Mouse (Mus musculus) cerebellum, adult 2 months (tissue): Measurements from ENCODE around the gene Kat2b. TPM values are rescaled to one million over a fixed set of nuclear protein-coding genes. Genes with fewer than 3 reads are reported as not detected.

Experiments
- DNase-seq, 2 experiments: peaks; one replicate each; pipeline ENCODE4 v3.0.0; 2021
- H3K27ac ChIP-seq: fragments of 200-500 bp; 2 replicates; pipeline ENCODE4 v1.5.1; 2012; ENCODE audit warnings: low read length, control low read depth, inconsistent platforms; ENCODE audit not compliant: insufficient read depth
- H3K27me3 ChIP-seq: fragments of 200-500 bp; 2 replicates; pipeline ENCODE4 v1.6.1; 2012; ENCODE audit warnings: inconsistent platforms, mild to moderate bottlenecking, low read length, moderate library complexity; ENCODE audit not compliant: control insufficient read depth, insufficient read depth
- H3K4me1 ChIP-seq: fragments of 200-500 bp; 2 replicates; pipeline ENCODE4 v1.6.1; 2011; ENCODE audit warnings: low read length; ENCODE audit not compliant: control insufficient read depth, insufficient read depth
- H3K4me3 ChIP-seq: fragments of 200-500 bp; replicated peaks from 2 replicates; pipeline ENCODE3; 2011; ENCODE audit warnings: mild to moderate bottlenecking, low read depth, low read length, control low read depth; ENCODE audit not compliant: insufficient read depth
- CTCF ChIP-seq: fragments of 200-500 bp; IDR thresholded peaks from 2 replicates; pipeline ENCODE4 v1.5.1; 2011; ENCODE audit warnings: low read depth, mild to moderate bottlenecking, control low read depth, low read length, moderate library complexity, borderline replicate concordance; ENCODE audit not compliant: insufficient read depth
- POLR2A ChIP-seq: fragments of 200-500 bp; IDR thresholded peaks from 2 replicates; pipeline ENCODE4 v1.6.1; 2011; ENCODE audit warnings: low read length, control low read depth, borderline replicate concordance; ENCODE audit not compliant: insufficient read depth
- WGBS: fragments of 180-500 bp; shearing (Covaris S2); methylation state at CpG from one replicate; pipeline ENCODE4 v1.1.7; 2018; 5-methylcytosine and 5-hydroxymethylcytosine counted together
- polyA plus RNA-seq: library from polyadenylated mRNA; depleted of rRNA; stranded (reverse); fragments of >200 nt; gene quantifications from 2 replicates; pipeline ENCODE4 v1.2.3, GENCODE M21; 2012

The Kat2b gene
- polyA plus RNA-seq, 1 experiment: 40.5 TPM

GRCm38 (mm10) chr17:53658668-53659067, 92.0 kb downstream of the Kat2b start:
- 86% methylated on average over 2 of the region's 2 CpGs for WGBS
- Histone ChIP-seq H3K27me3 (no peaks in the 10 kb centered on the region), H3K27ac (no peak overlapping the region), H3K4me3 (no peak overlapping the region), H3K4me1 (0 out of 2 replicates have a peak, but pooled peaks cover 3% of the 10 kb centered on the region)
- DNase-seq: no peak
- no peak for TF ChIP-seq POLR2A
- no peak for TF ChIP-seq CTCF

GRCm38 (mm10) chr17:53659230-53659629, 92.6 kb downstream of the Kat2b start:
- no peak for DNase-seq
- TF ChIP-seq POLR2A (no peak), CTCF (no peak)
- Histone ChIP-seq H3K27ac (no peak overlapping the region), H3K27me3 (no peaks in the 10 kb centered on the region), H3K4me3 (no peak overlapping the region), H3K4me1 (0 out of 2 replicates have a peak, but pooled peaks cover 3% of the 10 kb centered on the region)
- 70% methylated on average over 8 of the region's 8 CpGs for WGBS

GRCm38 (mm10) chr17:53659738-53660137, 93.1 kb downstream of the Kat2b start:
- H3K4me3 ChIP-seq: no peak overlapping the region
- TF ChIP-seq POLR2A: no peak
- no peak for TF ChIP-seq CTCF
- no peak overlapping the region for H3K27ac ChIP-seq
- peak; percentile 24 to 26 for DNase-seq
- 0 out of 2 replicates have a peak, but pooled peaks cover 3% of the 10 kb centered on the region for H3K4me1 ChIP-seq
- H3K27me3 ChIP-seq: no peaks in the 10 kb centered on the region
- WGBS: 25% methylated on average over 4 of the region's 4 CpGs

- Histone ChIP-seq H3K27ac (peak overlapping the region; percentile 43; the same call in 1 of the 2 replicates), H3K4me3 (no peak overlapping the region), H3K4me1 (0 out of 2 replicates have a peak, but pooled peaks cover 3% of the 10 kb centered on the region), H3K27me3 (no peaks in the 10 kb centered on the region)
- 45% methylated on average over 6 of the region's 6 CpGs for WGBS
- DNase-seq: peak; percentile 21 to 31
- TF ChIP-seq CTCF (no peak), POLR2A (no peak)
Observed at GRCm38 (mm10) chr17:53661056-53661840, 94.6 kb downstream of the Kat2b start.

- Histone ChIP-seq H3K4me1 (0 out of 2 replicates have a peak, but pooled peaks cover 3% of the 10 kb centered on the region), H3K4me3 (no peak overlapping the region), H3K27me3 (no peaks in the 10 kb centered on the region), H3K27ac (no peak overlapping the region)
- WGBS: 86% methylated on average over 3 of the region's 3 CpGs
- no peak for DNase-seq
- TF ChIP-seq POLR2A (no peak), CTCF (no peak)
Observed at GRCm38 (mm10) chr17:53664267-53664666, 97.6 kb downstream of the Kat2b start.

GRCm38 (mm10) chr17:53664703-53665382, 98.2 kb downstream of the Kat2b start:
- no peak for TF ChIP-seq CTCF
- no peak for TF ChIP-seq POLR2A
- Histone ChIP-seq H3K27ac (no peak overlapping the region), H3K27me3 (no peaks in the 10 kb centered on the region), H3K4me1 (0 out of 2 replicates have a peak, but pooled peaks cover 3% of the 10 kb centered on the region), H3K4me3 (no peak overlapping the region)
- no peak for DNase-seq
- WGBS: 76% methylated on average over 2 of the region's 2 CpGs

- WGBS: 91% methylated on average over 8 of the region's 8 CpGs
- H3K4me3 ChIP-seq: no peak overlapping the region
- no peak for TF ChIP-seq POLR2A
- no peak overlapping the region for H3K27ac ChIP-seq
- H3K27me3 ChIP-seq: no peaks in the 10 kb centered on the region
- no peaks in the 10 kb centered on the region for H3K4me1 ChIP-seq
- no peak for DNase-seq
Observed at GRCm38 (mm10) chr17:53670453-53670852, 103.8 kb downstream of the Kat2b start.
